Mouse (Mus musculus): Measurements from ENCODE around the gene Vipas39.
"Not testable (repeated sequence)": the region's sequence is repeated elsewhere in the genome, so short reads cannot be mapped to it uniquely, and the experiment has no call there.

Gene Vipas39

DNA sequence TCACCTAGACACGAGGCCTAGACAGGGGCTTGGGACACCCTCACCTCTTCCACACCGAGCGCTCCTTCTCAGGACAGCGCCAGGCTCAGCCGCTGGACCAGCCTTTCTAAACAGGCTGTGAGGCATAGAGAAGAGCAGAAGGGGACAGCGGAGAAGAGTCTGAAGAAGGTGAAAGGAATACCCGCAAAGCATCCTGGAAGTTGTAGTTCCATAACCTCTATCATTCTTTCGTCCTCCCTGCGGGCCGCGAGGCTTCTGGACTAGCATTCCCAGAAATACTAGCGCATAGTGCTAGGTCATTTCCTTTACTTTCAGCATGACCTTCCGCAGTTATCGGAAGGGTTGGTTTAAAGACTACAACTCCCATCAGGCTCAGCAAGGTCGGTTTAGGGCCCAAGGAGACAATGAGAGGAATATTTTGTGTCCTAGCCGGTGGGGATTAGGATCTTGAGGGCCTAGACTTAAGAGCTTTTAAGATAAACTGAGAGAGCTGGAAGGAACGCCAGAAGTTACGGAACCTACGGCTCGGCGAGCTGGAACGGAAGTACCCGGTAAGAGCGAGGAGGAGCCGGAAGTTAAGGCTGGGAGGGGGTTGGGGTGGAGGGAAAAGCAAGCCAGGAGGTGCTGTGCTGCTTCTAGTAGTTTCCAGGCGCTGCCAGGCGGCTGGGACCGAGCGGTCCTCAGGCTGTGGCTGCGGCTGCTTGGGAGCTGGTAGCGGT, at the start of gene Vipas39, which contains the start of gene Ahsa1:
Gene Vipas39 (minus strand): TSS at position 149 of the 719 bp plus-strand sequence.
Gene Ahsa1 (plus strand): TSS at position 372 of the 719 bp plus-strand sequence.
- peak; percentile 84 to 88 for DNase-seq

DNA sequence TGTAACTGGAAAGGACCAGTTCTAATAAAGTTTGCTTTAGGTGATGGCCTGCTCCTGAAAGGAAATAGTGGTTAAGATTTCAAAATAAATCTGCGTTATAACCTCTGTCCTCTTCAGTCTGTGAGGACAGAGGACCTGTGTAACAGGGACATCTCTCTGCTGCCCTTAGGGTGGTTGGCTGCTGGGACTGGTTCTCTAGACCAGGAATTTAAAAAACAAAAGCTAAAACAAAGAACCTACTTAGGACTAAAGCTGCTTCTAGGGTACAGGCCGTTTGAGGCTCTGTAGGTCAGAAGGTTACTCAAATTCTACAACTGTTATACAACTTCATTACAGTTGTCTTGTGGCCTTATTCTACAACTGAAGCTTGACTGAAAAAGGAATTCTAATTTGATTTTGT, 47.0 kb upstream of the Vipas39 start:
- no peak for DNase-seq

DNA sequence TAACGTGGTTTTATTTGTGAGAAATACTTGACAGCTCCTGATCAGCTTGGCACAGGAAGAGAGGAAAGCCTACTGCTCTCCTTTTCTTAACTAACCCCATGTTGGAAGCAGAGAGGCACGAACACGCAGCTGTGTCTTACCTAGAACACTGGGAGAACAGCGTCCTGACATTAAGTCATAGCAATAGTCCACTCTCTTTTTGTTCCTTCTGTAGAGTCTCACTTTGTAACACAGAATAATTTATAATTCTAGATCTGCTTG, 40.5 kb upstream of the Vipas39 start:
- not testable (repeated sequence) for DNase-seq

DNA sequence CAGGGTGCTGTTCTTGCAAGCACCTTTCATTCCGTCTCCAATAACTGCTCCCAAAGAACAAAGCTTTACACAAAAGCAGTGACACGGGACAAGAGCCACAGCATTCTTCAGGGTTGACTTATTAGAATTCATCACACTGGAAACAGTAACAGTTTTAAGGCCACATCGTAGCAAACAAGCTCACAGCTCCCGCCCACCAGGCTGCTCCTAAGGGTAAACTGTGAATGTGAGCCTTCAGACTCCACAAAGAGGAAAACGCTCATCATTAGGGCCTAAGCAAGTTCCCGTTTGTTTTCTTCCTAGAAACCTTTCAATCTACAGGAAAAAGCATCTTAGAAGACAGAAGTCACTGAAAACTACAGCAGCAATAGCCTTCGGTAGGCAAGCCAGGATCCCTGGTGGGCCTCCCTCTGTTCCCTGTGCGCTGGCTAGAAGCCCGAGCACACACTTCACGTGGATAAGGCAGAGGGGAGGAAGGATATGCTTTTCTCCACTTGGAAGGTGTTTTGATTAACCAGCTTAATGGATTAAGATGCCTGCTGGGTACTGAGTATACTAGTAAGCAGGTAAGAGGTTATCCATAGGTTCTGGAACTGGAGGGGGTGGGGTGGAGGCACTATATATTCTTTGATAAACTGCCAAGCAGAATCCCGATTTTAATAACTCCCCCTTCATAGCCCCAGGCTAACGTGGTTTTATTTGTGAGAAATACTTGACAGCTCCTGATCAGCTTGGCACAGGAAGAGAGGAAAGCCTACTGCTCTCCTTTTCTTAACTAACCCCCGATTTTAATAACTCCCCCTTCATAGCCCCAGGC, 39.9 kb upstream of the Vipas39 start:
- no peak for DNase-seq

DNA sequence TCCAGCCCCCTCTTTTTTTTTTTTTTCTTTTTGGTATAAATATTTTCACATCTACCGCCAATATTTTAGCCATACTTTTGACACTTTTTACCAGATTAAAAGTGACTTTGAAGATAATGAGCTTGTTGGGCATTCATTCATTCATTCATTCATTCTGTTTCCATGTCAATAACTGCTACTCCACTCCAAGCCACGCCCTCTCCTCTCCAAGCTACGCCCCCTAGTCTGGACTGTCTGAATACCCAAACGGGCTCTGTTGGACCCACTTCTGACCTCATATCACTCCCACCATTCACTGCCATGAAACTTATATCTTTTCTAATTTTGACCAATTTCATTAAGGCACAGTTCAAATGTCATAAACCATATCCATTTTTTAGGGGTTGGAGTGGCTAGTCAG, 35.1 kb upstream of the Vipas39 start:
- no peak for DNase-seq

DNA sequence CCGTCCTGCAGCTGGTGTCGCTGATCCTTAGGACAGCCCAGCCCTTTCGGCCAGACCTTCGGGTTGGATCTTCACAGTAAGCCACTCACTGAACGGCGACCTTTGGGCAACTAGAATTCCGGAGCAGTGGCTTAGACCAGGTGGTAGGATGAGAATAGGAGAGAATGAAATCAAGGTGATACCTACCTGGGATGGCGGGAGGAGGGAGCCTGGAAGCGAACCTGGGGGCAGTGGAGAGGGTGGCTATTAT, 34.3 kb upstream of the Vipas39 start:
- DNase-seq, result no peak

DNA sequence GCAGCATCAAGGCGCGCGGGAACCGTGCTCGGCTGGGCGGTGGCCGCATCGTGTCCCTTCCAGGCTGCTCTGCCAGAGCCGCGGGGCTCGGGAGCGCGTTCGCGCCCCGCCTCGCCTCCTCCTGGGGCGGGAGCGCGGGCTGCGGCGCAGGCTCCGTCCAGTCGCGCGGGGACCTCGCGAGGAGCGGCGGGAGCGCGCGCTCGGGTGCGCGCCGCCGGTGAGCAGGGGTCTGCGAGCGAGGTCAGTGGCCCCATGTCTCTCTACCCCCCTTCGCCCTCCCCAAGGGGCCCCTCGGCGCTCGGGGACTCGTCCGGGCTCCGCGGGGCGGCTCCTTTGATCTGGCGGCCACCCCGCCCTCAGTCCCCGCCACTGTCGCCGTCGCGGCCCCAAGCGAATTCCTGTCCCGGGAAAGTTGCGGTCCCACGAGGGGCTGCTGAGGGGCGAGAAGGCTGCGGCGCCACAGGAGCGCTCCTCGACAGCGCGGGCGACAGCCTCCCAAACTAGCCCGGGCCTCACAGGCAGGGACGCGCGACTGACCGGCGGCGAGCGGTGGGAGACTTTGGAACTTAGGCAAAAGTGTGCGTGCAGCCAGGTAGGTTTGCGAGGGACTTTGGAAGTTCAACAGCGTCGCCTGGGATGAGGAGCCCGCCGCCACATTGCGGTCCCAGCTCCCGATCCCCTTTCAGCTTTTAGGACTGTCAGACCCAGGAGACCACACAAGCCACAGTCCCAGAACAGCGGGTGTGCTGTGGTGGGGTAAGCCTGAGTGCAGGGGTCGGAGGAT, 33.8 kb upstream of the Vipas39 start, which contains the start of gene Ism2:
Gene Ism2 (minus strand): TSS at position 49 of the 784 bp plus-strand sequence.
- DNase-seq, result peak; percentile 5 to 16

DNA sequence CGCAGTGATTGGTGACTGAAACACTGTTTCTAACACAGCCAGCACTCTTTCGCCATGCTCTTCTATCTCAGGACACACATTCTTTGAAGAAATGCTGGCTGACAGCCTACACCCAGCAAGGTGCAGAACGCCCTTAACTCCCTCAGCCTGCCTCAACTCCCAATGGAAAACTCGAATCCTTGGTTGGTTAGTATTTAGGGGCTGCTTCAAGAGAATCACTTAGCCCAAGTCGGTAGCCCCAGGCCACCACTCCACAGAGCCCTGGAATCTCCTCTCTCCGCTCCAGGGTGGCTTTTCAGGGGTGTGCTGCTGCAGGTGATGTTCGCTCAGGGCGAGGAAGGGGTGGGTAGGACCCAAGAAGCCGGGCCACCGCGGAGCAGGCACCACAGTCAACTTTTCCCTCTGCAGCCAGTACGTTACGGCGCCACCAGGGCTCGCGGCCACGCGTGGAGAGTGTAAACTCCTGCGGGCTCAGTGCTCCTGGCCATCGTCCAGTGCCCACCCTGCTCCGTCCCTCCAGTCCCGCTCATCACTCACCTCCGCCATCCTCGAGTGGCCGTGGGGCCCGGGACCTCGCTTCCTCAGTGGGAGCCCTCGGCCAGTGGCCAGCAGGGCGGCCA, 33.1 kb upstream of the Vipas39 start:
- no peak for DNase-seq

DNA sequence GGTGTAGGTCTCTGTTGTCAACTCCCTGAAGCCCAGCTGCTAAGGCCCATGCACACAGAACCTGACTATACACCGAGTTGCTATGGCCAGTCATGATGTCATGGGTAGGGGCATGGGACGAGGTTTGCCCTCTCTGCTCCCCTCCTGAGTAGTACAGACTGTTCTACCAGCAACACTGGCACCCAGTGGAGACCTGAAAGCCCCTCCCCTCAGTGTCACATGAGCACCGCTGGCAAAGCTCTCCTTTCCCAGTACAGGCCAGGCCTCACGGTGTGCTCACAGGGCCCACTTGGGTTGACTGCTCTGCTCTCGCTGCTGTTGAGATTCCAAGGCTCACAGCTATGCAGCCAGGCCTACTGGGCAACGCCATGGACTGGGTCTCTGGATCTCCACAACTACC, 27.9 kb upstream of the Vipas39 start:
- DNase-seq, result no peak

DNA sequence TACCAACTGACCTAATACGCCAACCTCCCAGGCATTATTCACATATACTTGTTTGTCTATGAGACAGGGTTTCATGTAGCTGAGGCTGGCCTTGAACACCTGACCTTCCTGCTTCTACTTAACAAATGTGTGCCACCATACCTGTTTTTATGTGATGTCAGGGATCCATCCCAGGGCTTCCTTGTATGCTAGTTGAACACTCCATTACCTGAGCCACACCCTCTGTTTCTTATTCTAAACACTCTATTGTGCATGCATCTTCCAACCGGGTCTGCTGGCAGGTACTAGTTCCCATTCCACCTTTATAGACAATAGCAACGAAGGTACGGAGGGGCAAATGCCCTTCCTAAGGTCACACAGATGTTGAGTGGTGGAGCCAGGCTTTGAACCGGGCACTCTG, 23.0 kb upstream of the Vipas39 start:
- no peak for DNase-seq

DNA sequence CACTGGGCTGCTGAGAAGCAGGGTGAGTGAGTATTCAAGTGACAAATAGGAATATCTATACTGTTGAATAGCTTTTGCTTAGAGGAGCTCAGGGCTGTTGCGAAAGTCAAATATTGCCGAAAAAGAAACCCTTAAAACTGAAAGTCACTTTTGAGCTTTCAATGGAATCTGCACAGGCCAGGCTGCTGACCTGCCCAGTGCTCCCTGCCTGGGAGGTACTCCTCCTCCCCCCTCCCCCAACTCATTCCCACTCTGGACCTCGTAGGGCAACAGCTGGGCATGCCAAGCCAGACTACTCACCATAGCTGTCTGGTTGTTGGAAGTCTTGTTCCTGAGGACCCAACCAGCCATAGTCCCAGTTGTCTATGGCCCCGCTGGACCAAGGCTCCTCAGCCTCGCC, 18.7 kb upstream of the Vipas39 start:
- no peak for DNase-seq

DNA sequence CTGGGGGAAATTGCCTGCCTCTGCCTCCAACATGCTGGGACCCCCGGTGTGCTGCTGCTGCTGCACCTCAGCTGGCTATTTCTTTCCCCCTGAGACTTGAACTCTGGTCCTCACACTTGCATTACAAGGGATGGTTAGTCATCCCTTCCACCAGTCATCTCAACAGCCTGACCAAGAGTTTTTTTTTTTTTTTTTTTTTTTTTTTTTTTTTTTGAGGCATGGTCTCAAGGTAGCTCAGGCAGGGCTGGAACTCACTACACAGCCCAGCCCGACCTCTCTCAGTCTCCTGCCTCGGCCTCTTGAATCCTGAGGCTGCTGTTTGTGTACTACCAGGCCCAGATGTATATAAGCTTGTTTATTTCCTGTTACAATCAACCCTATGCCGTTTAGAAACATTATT, 18.2 kb upstream of the Vipas39 start:
- no peak for DNase-seq

DNA sequence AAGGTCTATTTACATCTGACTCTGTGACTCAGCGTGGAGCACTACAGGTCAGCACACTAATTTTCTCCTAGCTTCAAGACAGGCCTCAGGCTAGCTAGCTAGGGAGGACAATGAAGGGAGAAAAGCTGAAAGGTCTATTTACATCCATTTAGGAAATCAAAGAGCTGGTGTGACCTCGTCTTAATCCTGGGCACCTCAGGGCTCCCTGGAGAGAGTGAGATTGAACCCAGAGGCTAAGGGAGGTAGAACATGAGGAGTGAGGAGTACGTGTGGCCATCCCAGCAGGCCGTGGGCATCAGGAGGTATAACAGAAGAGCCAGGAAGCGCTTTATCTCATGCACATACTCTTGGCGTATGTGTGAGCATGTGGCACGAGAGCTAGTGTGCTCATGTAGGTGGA, 17.6 kb upstream of the Vipas39 start:
- DNase-seq, result no peak

DNA sequence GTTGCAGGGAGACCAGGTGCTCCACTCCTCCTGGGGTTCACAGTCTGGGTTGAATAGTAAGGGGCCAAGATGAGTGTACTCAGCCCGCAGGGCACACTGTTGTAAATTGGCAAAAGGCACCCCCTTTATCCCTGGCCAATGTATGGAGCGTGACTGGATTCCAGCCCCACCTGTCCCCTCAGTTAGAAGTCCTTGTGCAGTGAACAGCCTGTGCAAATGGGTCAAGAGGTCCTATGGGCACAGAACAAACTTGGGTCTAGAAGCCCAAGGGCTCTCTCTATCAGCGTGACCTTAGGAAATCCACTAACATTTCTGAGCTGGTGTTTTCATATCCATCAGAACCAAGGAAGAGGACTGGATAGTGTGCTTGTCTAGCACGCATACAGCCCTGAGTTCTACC, 16.7 kb upstream of the Vipas39 start:
- DNase-seq, result no peak

DNA sequence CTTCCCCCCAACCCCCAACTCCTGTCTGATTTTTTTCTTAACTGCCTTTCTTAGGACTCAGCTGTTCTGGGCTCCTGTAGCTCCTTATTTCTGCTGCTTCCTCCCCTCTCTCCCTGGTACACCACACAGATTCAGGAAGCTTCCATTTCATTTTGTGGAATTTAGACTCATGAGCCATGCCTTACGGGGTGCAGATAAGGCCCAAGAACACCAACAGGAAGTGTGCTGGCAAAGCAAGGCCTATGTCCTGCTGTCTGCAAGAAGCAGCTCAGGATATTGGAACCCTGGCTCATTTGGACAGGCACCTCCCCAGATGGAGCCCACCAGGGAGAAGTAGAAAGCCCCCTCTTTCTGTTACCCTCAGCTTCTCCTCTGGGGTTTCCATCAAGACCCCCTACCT, 15.7 kb upstream of the Vipas39 start:
- DNase-seq, result no peak

DNA sequence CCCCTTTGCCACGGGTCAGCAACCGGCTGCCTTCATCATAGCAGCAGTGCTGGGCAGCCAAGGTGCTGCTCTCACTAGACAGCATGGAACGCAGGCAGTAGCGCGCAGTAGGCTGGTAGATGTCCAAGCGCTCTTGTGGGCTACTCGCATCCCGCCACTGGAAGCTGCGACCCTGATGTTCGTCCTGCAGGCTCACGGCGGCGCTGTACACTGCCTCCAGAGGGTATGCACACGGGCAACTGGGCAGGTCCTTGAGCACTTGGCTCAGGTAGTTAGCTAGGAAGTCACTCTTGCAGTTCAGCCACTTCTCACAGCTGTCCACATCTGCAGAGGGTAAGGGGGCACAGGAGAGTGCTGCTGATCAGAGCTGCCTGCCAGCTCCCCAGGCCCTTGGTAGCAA, 13.8 kb upstream of the Vipas39 start:
- no peak for DNase-seq

DNA sequence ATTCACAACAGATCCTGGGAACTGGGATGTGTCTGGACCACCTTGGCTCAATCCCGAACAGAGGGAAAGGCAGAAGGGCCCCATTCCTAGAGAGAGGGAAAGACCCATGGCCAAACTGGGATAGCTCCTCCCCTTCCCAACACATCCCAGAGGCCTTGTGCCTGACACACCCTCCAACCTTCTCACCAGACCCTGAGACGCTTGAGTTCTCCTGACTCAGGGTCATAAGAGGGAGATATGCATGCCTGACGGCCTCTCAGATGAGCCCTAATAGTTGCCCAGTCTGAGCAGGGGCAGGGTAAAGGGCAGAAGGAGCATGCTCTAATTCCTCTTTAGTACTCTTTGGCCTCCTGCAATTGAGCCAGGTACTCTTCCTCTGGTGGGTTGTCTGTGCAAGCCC, 13.3 kb upstream of the Vipas39 start:
- no peak for DNase-seq

DNA sequence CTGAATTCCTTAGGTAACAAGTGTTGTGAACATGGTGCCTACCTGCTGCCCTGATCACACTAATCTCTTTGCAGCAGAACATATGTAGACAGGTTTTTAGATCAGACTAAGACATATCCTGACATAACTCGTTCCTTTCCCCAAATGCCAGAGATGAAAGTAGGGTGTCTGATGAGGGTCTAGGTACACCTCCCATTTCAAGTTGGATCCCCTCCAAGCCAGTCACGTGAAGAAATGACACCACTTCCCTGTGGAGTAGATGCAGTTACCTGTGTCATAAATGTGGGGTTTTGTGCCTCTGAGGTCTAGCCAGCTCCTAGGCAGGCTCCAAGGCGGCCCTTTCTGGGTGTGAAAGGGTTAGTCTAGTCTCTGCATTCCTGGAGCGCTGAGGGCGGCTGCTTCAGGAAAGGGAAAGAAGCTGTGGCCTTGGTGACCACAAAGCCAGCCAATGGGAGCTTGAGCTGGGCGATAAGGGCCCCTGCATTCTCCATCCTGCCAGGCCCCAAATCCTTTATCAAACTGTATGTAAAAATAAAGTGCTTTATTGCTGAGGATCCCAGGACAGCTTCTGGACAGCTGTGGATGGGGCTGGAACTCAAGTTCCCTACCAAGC, 12.2 kb upstream of the Vipas39 start:
- DNase-seq, result no peak

DNA sequence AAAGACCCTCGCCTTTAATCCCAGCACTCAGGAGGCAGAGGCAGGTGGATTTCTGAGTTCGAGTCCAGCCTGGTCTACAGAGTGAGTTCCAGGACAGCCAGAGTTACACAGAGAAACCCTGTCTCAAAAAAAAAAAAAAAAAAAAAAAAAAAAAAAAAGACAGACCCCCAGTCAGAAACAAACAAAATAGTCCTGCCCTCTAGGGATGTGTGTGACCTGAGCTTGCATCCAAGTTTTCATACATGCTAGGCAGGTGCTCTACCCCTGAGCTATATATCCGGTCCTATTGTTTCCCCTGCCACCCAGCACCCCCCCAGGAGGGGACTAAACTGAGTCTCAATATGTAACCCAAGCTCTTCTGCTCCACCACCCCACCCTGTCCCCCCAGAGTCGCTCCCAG, 11.2 kb upstream of the Vipas39 start:
- DNase-seq, result not testable (repeated sequence)

DNA sequence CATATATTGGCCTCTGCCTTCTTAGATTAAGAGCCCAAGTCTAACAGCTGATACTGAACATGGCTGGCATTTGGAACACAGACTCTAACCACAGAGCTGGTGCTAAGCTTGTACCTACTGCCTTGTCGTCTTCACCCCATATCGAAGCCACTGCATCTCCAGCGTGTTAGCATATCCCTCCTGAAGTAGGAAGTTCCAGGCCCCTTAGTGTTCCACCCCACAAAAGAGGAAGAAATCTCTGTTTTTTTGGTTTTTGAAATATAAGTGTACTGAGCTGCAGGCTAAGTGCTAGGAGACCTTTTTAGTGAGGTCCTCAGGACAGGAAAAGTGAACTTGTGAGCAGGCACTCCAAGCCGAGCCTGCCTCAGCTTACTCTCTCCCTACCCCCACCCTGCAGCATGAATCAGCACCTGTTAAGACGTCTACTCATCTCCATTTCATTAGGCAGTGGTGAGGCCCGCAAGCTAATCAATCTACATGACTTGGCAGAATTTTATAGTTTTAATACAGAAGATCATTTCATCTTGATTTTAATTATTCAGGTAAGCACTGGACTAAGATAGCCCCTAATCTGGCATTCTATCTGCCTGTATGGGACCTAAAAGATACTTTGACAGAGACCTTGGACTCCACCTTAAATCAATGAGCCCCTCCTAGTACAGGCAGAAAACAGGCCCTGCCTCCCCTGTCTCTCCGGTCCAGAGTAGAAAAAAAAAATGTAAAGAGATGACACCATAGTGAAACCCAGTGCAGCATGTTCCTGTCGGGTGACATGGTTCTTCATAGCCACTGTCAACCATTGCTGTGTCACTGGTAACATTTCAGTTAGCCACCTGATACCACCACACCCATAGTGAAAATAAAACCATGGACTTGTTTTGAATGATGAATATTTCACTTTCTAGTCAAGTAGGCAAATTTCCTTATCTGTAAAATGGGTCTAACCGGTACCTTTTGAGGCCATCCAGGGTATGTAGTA, 9.1 kb upstream of the Vipas39 start:
- no peak for DNase-seq

DNA sequence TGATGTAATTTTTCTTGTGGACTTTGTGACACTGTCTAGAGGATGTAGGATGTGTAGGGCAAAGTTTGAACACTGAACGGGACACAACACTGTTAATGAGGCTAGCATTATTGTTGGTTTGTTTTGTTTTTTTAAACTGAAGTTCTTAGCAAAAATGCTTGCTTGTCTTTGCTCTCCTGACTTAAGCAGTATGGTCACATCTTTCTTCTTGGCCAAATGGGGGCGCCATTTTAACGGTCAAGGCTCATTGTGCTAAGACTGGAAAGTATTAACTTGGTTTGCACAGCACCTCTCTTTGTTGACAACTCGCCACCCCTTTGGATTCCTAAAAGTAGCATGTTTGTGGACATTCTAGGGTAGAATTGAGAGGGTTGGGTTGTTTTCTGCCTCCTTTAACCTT, 1.6 kb upstream of the Vipas39 start:
- no peak for DNase-seq
